Mouse (Mus musculus) embryonic fibroblast, embryonic 13.5 days (primary cell): ENCODE results near the gene Phactr1.

Source experiments
- CTCF ChIP-seq: IDR thresholded peaks from 2 replicates; pipeline ENCODE4 v1.5.1; 2011; ENCODE audit warnings: mild to moderate bottlenecking, control low read depth, low read length, moderate library complexity, borderline replicate concordance; ENCODE audit not compliant: insufficient read depth
- POLR2A ChIP-seq: IDR thresholded peaks from 2 replicates; pipeline ENCODE4 v1.6.1; 2011; ENCODE audit warnings: low read depth, mild to moderate bottlenecking, control low read depth, low read length, moderate library complexity

DNA sequence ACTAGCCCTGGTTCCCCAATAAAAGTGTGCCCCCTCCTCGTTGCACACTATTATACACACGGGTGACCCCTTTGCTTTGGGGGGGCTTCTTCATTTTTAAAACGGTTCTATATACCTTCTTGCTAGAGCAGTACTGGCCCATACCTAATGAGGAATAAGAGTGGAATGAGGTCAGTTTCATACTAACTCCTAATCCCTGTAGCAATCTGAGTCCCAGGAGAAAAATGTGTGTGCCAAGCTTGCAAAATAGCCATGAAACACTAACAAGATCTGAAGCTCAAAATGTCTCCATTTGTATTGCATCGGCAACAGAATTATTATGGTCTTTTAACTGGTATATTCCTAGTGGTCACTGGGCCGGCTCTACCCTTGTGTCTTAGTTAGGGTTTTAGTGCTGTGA, 207.3 kb downstream of the Phactr1 start:
- TF ChIP-seq CTCF (no peak), POLR2A (no peak)
